Mouse (Mus musculus) embryonic facial prominence, embryonic 14.5 days (tissue): ENCODE results near the gene Man1a. TPM values are rescaled to one million over a fixed set of nuclear protein-coding genes. Genes with fewer than 3 reads are reported as not detected.

ENCODE experiments used
- ATAC-seq: fragments of 200-750 bp; cut with Nextera tagmentation; 2 replicates; pipeline ENCODE4 v1.8.0; 2017; ENCODE audit warnings: low read depth, moderate number of reproducible peaks, moderate TSS enrichment
- DNase-seq: peaks from one replicate; pipeline ENCODE4 v3.0.0-alpha.2; 2015; ENCODE audit warnings: low spot score
- H3K27ac ChIP-seq: fragments of 300-500 bp; sonication (generic); replicated peaks from 2 replicates; pipeline ENCODE4 v1.5.1; 2014; ENCODE audit warnings: low read depth, mild to moderate bottlenecking, low read length, moderate library complexity
- H3K27me3 ChIP-seq: fragments of 300-500 bp; sonication (generic); replicated peaks from 2 replicates; pipeline ENCODE4 v1.6.1; 2014; ENCODE audit warnings: low read length; ENCODE audit not compliant: control insufficient read depth, insufficient read depth
- H3K36me3 ChIP-seq: fragments of 300-500 bp; sonication (generic); 2 replicates; pipeline ENCODE4 v1.6.1; 2014; ENCODE audit warnings: low read length, mixed read lengths; ENCODE audit not compliant: control insufficient read depth, insufficient read depth
- H3K4me1 ChIP-seq: fragments of 300-500 bp; sonication (generic); 2 replicates; pipeline ENCODE4 v1.6.1; 2014; ENCODE audit warnings: antibody characterized with exemption, low read length; ENCODE audit not compliant: control insufficient read depth, insufficient read depth
- H3K4me2 ChIP-seq: fragments of 300-500 bp; sonication (generic); 2 replicates; pipeline ENCODE4 v1.6.1; 2014; ENCODE audit warnings: low read depth, mild to moderate bottlenecking, low read length, moderate library complexity, mixed read lengths
- H3K4me3 ChIP-seq: fragments of 300-500 bp; sonication (generic); 2 replicates; pipeline ENCODE4 v1.5.1; 2014; ENCODE audit warnings: low read depth, mild to moderate bottlenecking, low read length
- H3K9ac ChIP-seq: fragments of 300-500 bp; sonication (generic); 2 replicates; pipeline ENCODE4 v1.6.1; 2014; ENCODE audit warnings: low read depth, mild to moderate bottlenecking, low read length, moderate library complexity, mixed read lengths
- H3K9me3 ChIP-seq: fragments of 300-500 bp; sonication (generic); 2 replicates; pipeline ENCODE4 v1.6.1; 2016; ENCODE audit warnings: low read length; ENCODE audit not compliant: control insufficient read depth
- WGBS: fragments of 180-500 bp; shearing (Covaris S2); extraction: QIAGEN DNeasy Blood & Tissue Kit; methylation state at CpG from one replicate; pipeline ENCODE4 v1.1.7; 2014; 5-methylcytosine and 5-hydroxymethylcytosine counted together
- polyA plus RNA-seq: library from polyadenylated mRNA; unstranded; fragments of >200 nt; fragmentation: Nextera tagmentation; extraction: Ambion mirVana; gene quantifications from 2 replicates; pipeline ENCODE4 v1.2.1, GENCODE M21; 2014

Gene Man1a
- polyA plus RNA-seq, 1 experiment from 2014 or later = 11.3 TPM

- ATAC-seq = peak; percentile 62
These were observed 212.7 kb downstream of the Man1a start for GRCm38 (mm10) chr10:53863486-53864357.

DNA sequence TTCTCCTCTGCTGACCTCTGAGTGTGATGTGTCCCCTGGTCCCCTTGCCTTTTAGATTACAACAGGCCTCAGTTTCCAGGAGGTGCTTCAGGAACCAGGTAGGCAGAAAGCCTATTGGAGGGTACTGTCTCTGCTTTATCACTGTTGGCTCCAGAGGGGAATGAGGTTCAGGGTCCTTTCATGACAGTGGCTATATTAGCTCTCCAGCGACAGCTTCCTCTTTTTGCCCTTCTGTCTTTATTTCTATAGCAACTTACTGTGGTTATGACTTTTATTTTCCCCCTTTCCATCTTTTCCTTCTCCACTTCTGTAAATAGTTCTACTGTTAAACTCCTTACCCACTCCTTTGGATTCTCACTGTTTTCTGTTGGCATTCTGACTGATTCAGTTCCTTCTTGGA lies 216.5 kb downstream of the Man1a start:
- ATAC-seq (no peak), DNase-seq (no peak)
- Histone ChIP-seq H3K4me2 (no peak overlapping the region), H3K36me3 (no peaks in the 10 kb centered on the region), H3K4me3 (no peak overlapping the region), H3K9ac (no peak overlapping the region), H3K27ac (no peak overlapping the region), H3K4me1 (no peaks in the 10 kb centered on the region), H3K9me3 (no peaks in the 10 kb centered on the region), H3K27me3 (no peaks in the 10 kb centered on the region)
- 68% methylated on average over 1 of the region's 1 CpGs for WGBS

More at GRCm38 (mm10) chr10:53863486-53864357, 212.7 kb downstream of the Man1a start:
- no peaks in the 10 kb centered on the region for H3K4me1 ChIP-seq
- H3K9ac ChIP-seq = no peak overlapping the region
- H3K9me3 ChIP-seq = no peaks in the 10 kb centered on the region
- WGBS = 46% methylated on average over 7 of the region's 7 CpGs
- H3K27ac ChIP-seq = no peak overlapping the region
- H3K4me3 ChIP-seq = no peak overlapping the region
- no peak overlapping the region for H3K4me2 ChIP-seq
- peak; percentile 81 for DNase-seq
- H3K36me3 ChIP-seq = no peaks in the 10 kb centered on the region
- no peaks in the 10 kb centered on the region for H3K27me3 ChIP-seq

- no peaks in the 10 kb centered on the region for H3K9me3 ChIP-seq
- DNase-seq (no peak), ATAC-seq (no peak)
- 81% methylated on average over 3 of the region's 3 CpGs for WGBS
- no peak overlapping the region for H3K9ac ChIP-seq
- H3K4me1 ChIP-seq = no peaks in the 10 kb centered on the region
- H3K4me3 ChIP-seq = no peak overlapping the region
- H3K4me2 ChIP-seq = no peak overlapping the region
- H3K36me3 ChIP-seq = no peaks in the 10 kb centered on the region
- H3K27ac ChIP-seq = no peak overlapping the region
- no peaks in the 10 kb centered on the region for H3K27me3 ChIP-seq
These were observed 217.2 kb downstream of the Man1a start for GRCm38 (mm10) chr10:53859224-53859623.
